Mouse (Mus musculus) hematopoietic stem cell, adult 5-6 weeks (primary cell): ENCODE data around the gene 2010315B03Rik. TPM values are rescaled to one million over a fixed set of nuclear protein-coding genes. Genes with fewer than 3 reads are reported as not detected.
A peak's percentile ranks its signal among the peaks of the same experiment; 100 is the strongest.

Experiments
- ATAC-seq, 2 experiments: fragments of 125-278 bp in 1 of 2; replicated peaks in 1 of 2; 2 replicates each; pipeline ENCODE4 v1.8.0; 2016 to 2017; ENCODE audit warnings: inconsistent platforms in 2 of 2, mild to moderate bottlenecking in 2 of 2, moderate number of reproducible peaks in 2 of 2, low read depth in 1 of 2, moderate TSS enrichment in 1 of 2; ENCODE audit not compliant: low FRiP score in 2 of 2, poor library complexity in 2 of 2, severe bottlenecking in 2 of 2, insufficient read depth in 1 of 2, low TSS enrichment in 1 of 2
- total RNA-seq: library from RNA; stranded (forward); fragments of 172-1452, 232-1000 nt; gene quantifications from 2 replicates; pipeline ENCODE4 v1.2.3, GENCODE M21; 2017

The 2010315B03Rik gene
- 26.1 and 41.5 TPM in 2 replicates for total RNA-seq

DNA sequence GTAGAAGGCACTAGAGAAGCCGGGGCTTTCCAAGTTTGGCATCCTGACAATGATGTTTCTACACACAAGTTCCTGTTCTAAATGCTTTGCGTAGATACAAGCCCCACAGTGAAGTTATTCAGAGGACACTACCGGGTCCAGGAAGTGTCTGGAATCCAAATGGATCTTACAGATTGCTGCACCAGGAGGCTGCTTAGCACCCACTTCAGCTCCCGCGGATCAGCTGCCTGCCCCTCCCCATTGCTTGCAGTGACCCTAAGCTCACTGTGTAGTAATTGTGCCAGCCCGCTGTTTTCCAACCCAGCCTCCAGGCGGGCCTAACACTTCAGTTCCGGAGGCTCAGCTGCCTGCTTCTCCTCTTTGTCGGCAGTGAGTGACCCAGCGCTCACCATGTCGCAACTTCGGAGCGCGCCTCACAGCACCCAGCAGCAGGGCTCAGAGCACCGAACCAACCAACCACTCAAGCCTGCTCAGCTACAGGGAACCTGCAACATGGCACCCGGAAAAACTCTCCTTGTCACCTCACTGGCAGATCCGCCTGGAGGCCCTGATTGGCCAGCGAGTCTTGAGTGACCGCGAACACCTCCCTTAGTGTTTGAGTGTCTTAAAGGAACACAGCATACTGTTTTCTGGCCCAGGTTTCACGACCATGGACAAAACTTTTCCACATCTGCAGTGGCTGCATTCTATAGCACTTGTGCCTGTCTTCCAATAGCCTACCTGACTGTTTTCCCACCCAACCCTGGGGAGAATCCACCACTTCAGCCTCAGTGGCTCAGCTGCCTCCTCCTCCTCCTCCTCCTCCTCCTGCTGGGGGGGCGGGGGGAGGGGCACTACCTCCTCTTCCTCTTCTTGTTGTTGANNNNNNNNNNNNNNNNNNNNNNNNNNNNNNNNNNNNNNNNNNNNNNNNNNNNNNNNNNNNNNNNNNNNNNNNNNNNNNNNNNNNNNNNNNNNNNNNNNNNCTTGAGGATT, at the start of gene 2010315B03Rik:
2010315B03Rik (minus strand) TSS at position 526 of the 972 bp plus-strand sequence.
- ATAC-seq = peak; percentile 100

DNA sequence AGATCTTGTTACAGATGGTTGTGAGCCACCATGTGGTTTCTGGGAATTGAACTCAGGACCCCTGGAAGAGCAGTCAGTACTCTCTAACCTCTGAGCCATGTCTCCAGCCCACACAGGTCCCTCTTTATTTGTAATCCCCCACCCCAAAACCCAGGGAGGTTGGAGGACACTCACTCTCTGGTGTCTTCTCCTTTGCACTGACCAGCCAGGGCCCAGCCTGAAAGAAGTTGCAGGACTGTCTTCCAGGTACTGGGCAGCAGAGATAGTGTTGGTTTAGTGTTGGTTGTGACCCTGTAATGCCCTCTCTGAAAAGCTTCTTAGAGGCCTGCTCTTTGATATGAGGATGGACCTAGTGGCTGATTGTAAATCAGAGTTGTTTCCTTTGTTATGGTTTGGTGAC, 994 bp downstream of the 2010315B03Rik start:
- no peak for ATAC-seq

DNA sequence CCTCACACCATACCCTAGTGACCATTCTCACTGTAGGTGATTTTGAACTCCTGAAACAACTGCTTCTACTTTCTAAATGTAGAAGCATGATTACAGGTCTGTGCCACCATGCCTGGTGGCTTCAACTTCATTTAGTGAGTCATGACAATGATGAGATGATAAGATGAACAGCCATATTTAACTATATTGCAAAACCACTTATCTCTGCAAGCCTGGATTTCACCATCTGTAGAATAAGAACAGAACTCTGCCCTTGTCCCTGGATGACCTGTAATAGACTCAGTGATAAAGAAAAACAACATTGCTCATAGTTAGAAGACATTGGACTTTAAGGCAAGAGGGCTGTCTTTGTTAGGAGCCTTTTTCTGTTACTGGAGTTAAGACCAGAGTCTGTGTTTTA, 24.2 kb downstream of the 2010315B03Rik start:
- no peak for ATAC-seq

DNA sequence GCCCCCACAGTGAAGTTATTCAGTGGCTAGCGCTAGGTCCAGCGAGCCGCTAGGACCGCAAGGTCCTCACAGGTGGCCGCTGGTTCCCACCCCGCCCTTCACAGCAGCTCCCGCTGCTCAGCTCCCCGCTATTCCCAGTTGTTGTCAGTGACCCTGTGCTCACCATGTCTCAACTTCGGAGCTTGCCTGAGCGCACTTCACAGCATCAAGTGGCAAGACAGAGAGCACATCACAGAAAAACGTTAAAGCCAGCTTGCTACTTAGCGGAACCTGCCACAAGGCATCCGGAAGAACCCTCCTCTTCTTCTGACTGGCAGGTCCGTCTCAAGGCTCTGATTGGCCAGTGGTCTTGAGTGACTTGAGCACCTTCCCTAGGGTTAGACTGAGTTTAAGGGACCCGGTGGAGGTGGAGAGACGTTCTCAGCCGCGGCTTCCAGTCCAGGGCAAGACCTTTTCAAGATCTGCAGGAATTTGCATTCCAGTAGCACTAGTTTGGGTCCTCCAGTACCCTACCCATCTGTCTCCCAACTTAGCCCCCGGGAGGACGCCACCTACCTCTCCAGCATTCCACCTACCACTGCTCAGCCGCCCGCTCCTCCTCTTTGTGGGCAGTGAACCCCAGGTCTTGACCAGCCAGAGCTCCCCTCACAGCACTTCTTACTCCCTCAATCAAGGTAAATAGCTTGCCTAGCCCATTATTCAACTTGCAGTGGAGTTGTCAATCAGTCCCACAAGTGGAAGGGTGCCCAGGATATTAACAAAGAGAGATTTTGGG, 30.4 kb downstream of the 2010315B03Rik start:
- ATAC-seq = peak; percentile 99

GRCm38 (mm10) chr9:124281448-124281791, 31.1 kb downstream of the 2010315B03Rik start:
- ATAC-seq = no peak

DNA sequence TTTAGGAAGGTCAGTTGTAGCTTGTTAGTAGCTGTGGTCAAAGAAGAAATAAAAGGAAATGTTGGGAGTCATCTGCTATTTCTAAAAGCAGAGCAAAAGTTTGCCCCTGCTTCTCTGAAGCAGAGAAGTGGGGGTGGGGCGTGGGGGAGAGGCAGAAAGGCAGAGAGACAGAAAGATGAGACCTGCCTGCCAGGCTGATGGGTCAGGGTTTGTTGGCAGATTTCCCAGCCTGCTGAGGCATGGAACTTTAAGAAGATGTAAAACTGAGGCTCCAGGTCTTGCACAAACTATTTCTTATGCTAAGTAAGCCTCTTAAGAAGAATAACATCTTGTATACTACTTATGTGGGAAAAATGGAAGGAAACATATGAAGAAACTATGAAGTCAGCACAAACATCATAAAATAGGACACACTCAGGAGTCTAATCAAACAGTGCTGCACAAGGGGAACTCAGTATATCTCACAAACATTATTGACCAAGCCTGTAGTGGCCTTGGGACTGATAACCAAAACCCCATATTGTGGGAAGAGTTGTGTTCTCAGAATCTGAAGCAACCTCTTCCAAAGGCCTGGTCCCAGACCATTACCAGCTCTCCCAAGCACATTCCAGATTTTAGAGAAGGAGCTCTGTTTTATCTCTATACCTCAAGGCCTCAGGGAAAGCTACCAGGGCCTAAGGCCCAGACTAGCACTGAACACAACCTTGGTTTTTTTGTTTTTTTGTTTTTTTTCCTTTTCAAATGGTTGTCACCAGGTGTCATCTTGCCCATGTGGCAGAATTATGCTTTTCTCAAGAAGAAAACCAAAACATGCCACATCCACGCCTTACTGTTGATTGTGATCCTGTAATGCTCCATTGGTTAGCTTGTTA, 31.7 kb downstream of the 2010315B03Rik start:
- ATAC-seq = no peak

- no peak for ATAC-seq
Measured at GRCm38 (mm10) chr9:124279300-124279699, 33.2 kb downstream of the 2010315B03Rik start.

GRCm38 (mm10) chr9:124275064-124275463, 37.4 kb downstream of the 2010315B03Rik start:
- no peak for ATAC-seq

GRCm38 (mm10) chr9:124273172-124273571, 39.3 kb downstream of the 2010315B03Rik start:
- no peak for ATAC-seq

- ATAC-seq = no peak
Measured at GRCm38 (mm10) chr9:124267929-124268328, 44.6 kb downstream of the 2010315B03Rik start.

- no peak for ATAC-seq
Measured at GRCm38 (mm10) chr9:124267493-124267892, 45.0 kb downstream of the 2010315B03Rik start.

- no peak for ATAC-seq
Measured at GRCm38 (mm10) chr9:124262987-124263717, 49.3 kb downstream of the 2010315B03Rik start.

- ATAC-seq = no peak
Measured at GRCm38 (mm10) chr9:124258067-124258556, 54.4 kb downstream of the 2010315B03Rik start.

DNA sequence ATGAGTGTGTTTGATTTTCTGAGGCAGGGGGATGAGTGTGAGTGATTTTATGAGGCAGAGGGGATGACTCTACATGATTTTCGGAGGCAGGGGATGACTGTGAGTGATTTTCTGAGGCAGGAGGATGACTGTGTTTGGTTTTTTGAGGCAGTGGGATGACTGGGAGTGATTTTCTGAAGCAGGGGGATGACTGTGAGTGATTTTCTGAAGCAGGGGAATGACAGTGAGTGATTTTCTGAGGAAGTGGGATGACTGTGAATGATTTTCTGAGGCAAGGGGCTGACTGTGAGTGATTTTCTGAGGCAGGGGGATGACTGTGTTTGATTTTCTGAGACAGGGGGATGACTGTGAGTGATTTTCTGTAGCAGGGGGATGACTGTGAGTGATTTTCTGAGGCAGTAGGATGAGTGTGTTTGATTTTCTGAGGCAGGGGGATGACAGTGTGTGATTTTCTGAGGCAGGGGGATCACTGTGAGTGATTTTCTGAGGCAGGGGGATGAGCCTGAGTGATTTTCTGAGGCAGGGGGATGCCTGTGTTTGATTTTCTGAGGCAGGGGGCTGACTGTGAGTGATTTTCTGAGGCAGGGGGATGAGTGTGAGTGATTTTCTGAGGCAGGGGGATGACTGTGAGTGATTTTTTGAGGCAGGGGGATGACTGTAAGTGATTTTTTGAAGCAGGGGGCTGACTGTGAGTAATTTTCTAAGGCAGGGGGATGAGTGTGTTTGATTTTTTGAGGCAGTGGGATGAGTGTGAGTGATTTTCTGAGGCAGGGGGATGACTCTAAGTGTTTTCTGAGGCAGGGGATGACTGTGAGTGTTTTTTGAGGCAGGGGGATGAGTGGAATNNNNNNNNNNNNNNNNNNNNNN, 55.1 kb downstream of the 2010315B03Rik start:
- peak; percentile 68 to 82 for ATAC-seq

- ATAC-seq = peak; percentile 73 to 81
Measured at GRCm38 (mm10) chr9:124256271-124257199, 56.0 kb downstream of the 2010315B03Rik start.
